25 mouse cellular contexts compared by ENCODE assay signal in genomic region chr1:66339213-66339612, GRCm38 (mm10).
A peak's percentile ranks its signal among the peaks of the same experiment; 100 is the strongest.
DNase-seq lines count a peak whose midpoint lies in the region; ATAC-seq and TF ChIP-seq lines count a peak whose summit lies in the region.
"Had no signal": no experiment of that assay in that cellular context is flagged by ENCODE, and none has a peak within 500 bp of the region (broad histone marks: within the 10 kb centered on the region; RNA-seq: fewer than 3 reads in every experiment).

No protein-coding gene starts in this region.

- no peak for TF ChIP-seq CTCF in hindbrain, postnatal 0 days (IDR thresholded peaks at IDR 0.05; ENCODE audit: low read depth)
- no peak for TF ChIP-seq CTCF in midbrain, postnatal 0 days (IDR thresholded peaks at IDR 0.05)
- no peak for TF ChIP-seq CTCF in kidney, adult 2 months (conservative IDR thresholded peaks at IDR 0.05; ENCODE audit: insufficient read depth, insufficient read length, low read depth, low read length)

- 77% methylated on average over 1 of the region's 1 CpGs for WGBS in hindbrain, embryonic 16.5 days
- WGBS in hindbrain, postnatal 0 days: 60% methylated on average over 1 of the region's 1 CpGs
- 63% methylated on average over 1 of the region's 1 CpGs for WGBS in midbrain, embryonic 15.5 days
- 56% methylated on average over 1 of the region's 1 CpGs for WGBS in midbrain, postnatal 0 days
- WGBS in kidney, adult 2 months: 93% methylated on average over 1 of the region's 1 CpGs

- H3K4me1 ChIP-seq in hindbrain, embryonic 16.5 days (ENCODE audit: control insufficient read depth, insufficient read depth, low read depth, low read length): peaks cover 4% of the 10 kb centered on the region
- no peaks in the 10 kb centered on the region for H3K4me1 ChIP-seq in hindbrain, postnatal 0 days (ENCODE audit: insufficient read depth, low read length)
- peaks cover 31% of the 10 kb centered on the region for H3K4me1 ChIP-seq in midbrain, embryonic 15.5 days
- H3K4me1 ChIP-seq in midbrain, postnatal 0 days (ENCODE audit: insufficient read depth, low read length): 0 out of 2 replicates have a peak, but pooled peaks cover 2% of the 10 kb centered on the region
- no peaks in the 10 kb centered on the region for H3K4me1 ChIP-seq in kidney, adult 2 months (ENCODE audit: control insufficient read depth, insufficient read depth, low read length)
- H3K4me1 ChIP-seq: heart, embryonic 10.5 days; heart, embryonic 13.5 days had no signal

- H3ac ChIP-seq in myocyte (ENCODE audit: control insufficient read depth, insufficient read length): no peak overlapping the region

- TF ChIP-seq POLR2A in myocyte (IDR thresholded peaks at IDR 0.05; ENCODE audit: insufficient read length, low read depth): no peak
- no peak for TF ChIP-seq POLR2A in kidney, adult 2 months (IDR thresholded peaks at IDR 0.05; ENCODE audit: low read depth, low read length)

- H3K9ac ChIP-seq in hindbrain, embryonic 16.5 days (ENCODE audit: low read depth, low read length): no peak overlapping the region
- no peak overlapping the region for H3K9ac ChIP-seq in hindbrain, postnatal 0 days (replicated peaks; ENCODE audit: low read length)
- no peak overlapping the region for H3K9ac ChIP-seq in midbrain, embryonic 15.5 days
- H3K9ac ChIP-seq in midbrain, postnatal 0 days (replicated peaks; ENCODE audit: low read length, poor library complexity, severe bottlenecking): no peak overlapping the region
- H3K9ac ChIP-seq: forebrain, embryonic 15.5 days; heart, embryonic 13.5 days; hindbrain, embryonic 14.5 days had no signal

- H3K27me3 ChIP-seq in hindbrain, embryonic 16.5 days (replicated peaks; ENCODE audit: control insufficient read depth, insufficient read depth, low read length): no peaks in the 10 kb centered on the region
- no peaks in the 10 kb centered on the region for H3K27me3 ChIP-seq in hindbrain, postnatal 0 days (ENCODE audit: insufficient read depth, low read length)
- no peaks in the 10 kb centered on the region for H3K27me3 ChIP-seq in midbrain, embryonic 15.5 days (replicated peaks)
- H3K27me3 ChIP-seq in midbrain, postnatal 0 days (ENCODE audit: insufficient read depth, low read length): no peaks in the 10 kb centered on the region
- H3K27me3 ChIP-seq in myocyte (ENCODE audit: control insufficient read depth, insufficient read depth, insufficient read length): no peaks in the 10 kb centered on the region
- no peaks in the 10 kb centered on the region for H3K27me3 ChIP-seq in kidney, adult 2 months (replicated peaks; ENCODE audit: control insufficient read depth, insufficient read depth, low read length)
- H3K27me3 ChIP-seq: forebrain, embryonic 15.5 days; heart, embryonic 13.5 days had no signal

- 0 out of 2 replicates have a peak overlapping the region, but pooled peaks have one; percentile 48 for H3K27ac ChIP-seq in hindbrain, embryonic 16.5 days (ENCODE audit: low read depth, low read length)
- no peak overlapping the region for H3K27ac ChIP-seq in hindbrain, postnatal 0 days
- 0 out of 2 replicates have a peak overlapping the region, but pooled peaks have one; percentile 29 for H3K27ac ChIP-seq in midbrain, embryonic 15.5 days
- no peak overlapping the region for H3K27ac ChIP-seq in midbrain, postnatal 0 days (ENCODE audit: low read depth, low read length)
- no peak overlapping the region for H3K27ac ChIP-seq in kidney, adult 2 months (ENCODE audit: insufficient read depth, low read depth, low read length)
- H3K27ac ChIP-seq: heart, adult 2 months; heart, embryonic 10.5 days; heart, embryonic 13.5 days; hindbrain, embryonic 14.5 days had no signal

- H3K4me2 ChIP-seq in hindbrain, embryonic 16.5 days (ENCODE audit: low read length): no peak overlapping the region
- H3K4me2 ChIP-seq in hindbrain, postnatal 0 days (ENCODE audit: low read depth, low read length): no peak overlapping the region
- no peak overlapping the region for H3K4me2 ChIP-seq in midbrain, embryonic 15.5 days
- H3K4me2 ChIP-seq in midbrain, postnatal 0 days (ENCODE audit: low read depth, low read length, poor library complexity, severe bottlenecking): no peak overlapping the region
- no peak overlapping the region for H3K4me2 ChIP-seq in myocyte (ENCODE audit: low read depth)
- H3K4me2 ChIP-seq: forebrain, embryonic 15.5 days; heart, embryonic 13.5 days; hindbrain, embryonic 14.5 days had no signal

- H3K4me3 ChIP-seq in hindbrain, embryonic 16.5 days (ENCODE audit: low read length): no peak overlapping the region
- H3K4me3 ChIP-seq in hindbrain, postnatal 0 days (ENCODE audit: low read length): no peak overlapping the region
- H3K4me3 ChIP-seq in midbrain, embryonic 15.5 days: no peak overlapping the region
- no peak overlapping the region for H3K4me3 ChIP-seq in midbrain, postnatal 0 days (ENCODE audit: low read depth, low read length)
- no peak overlapping the region for H3K4me3 ChIP-seq in myocyte
- H3K4me3 ChIP-seq in kidney, adult 2 months (ENCODE audit: insufficient read depth, low read depth, low read length): no peak overlapping the region
- H3K4me3 ChIP-seq: forebrain, embryonic 15.5 days; heart, adult 2 months; heart, embryonic 10.5 days; heart, embryonic 13.5 days had no signal

- H3K79me2 ChIP-seq in myocyte (ENCODE audit: control insufficient read depth, insufficient read depth): no peaks in the 10 kb centered on the region

- no peak for ATAC-seq in hindbrain, embryonic 16.5 days
- ATAC-seq in hindbrain, postnatal 0 days: no peak
- no peak for ATAC-seq in midbrain, embryonic 15.5 days (replicated peaks)
- no peak for ATAC-seq in midbrain, postnatal 0 days (ENCODE audit: low FRiP score)
- ATAC-seq: activated CD4-positive, CD25-positive, alpha-beta regulatory T cell, adult 4 months; intestine, embryonic 16.5 days had no signal

- H3K9me3 ChIP-seq in hindbrain, embryonic 16.5 days (ENCODE audit: control insufficient read depth, low read length): no peaks in the 10 kb centered on the region
- no peaks in the 10 kb centered on the region for H3K9me3 ChIP-seq in hindbrain, postnatal 0 days (ENCODE audit: low read length)
- H3K9me3 ChIP-seq in midbrain, embryonic 15.5 days: no peaks in the 10 kb centered on the region
- no peaks in the 10 kb centered on the region for H3K9me3 ChIP-seq in midbrain, postnatal 0 days (ENCODE audit: low read length)
- H3K9me3 ChIP-seq: forebrain, embryonic 15.5 days; heart, embryonic 10.5 days; heart, embryonic 13.5 days had no signal

- peaks cover 3% of the 10 kb centered on the region; the same call in 1 of the 2 replicates for H3K36me3 ChIP-seq in hindbrain, embryonic 16.5 days (ENCODE audit: control insufficient read depth, insufficient read depth, low read length)
- peaks cover 4% of the 10 kb centered on the region; the same call in 1 of the 2 replicates for H3K36me3 ChIP-seq in hindbrain, postnatal 0 days (ENCODE audit: insufficient read depth, low read length)
- H3K36me3 ChIP-seq in midbrain, embryonic 15.5 days (replicated peaks): peaks cover 6% of the 10 kb centered on the region; the same call in 1 of the 2 replicates
- H3K36me3 ChIP-seq in midbrain, postnatal 0 days (ENCODE audit: insufficient read depth, low read length): no peaks in the 10 kb centered on the region
- no peaks in the 10 kb centered on the region for H3K36me3 ChIP-seq in myocyte (ENCODE audit: control insufficient read depth, insufficient read depth)
- no peaks in the 10 kb centered on the region for H3K36me3 ChIP-seq in kidney, adult 2 months (ENCODE audit: control insufficient read depth, insufficient read depth, low read length)
- H3K36me3 ChIP-seq: heart, embryonic 10.5 days; heart, embryonic 13.5 days had no signal

- DNase-seq in hindbrain, postnatal 0 days (ENCODE audit: low spot score): no peak
- no peak for DNase-seq in midbrain, postnatal 0 days (ENCODE audit: low spot score)
- no peak for DNase-seq in kidney, adult 2 months
- DNase-seq in frontal cortex, adult 2 months (ENCODE audit: extremely low spot score in 1 of 2, low spot score in 1 of 2): no peak
- DNase-seq: adrenal gland, adult 8-10 months; adrenal gland, postnatal 25 days; cerebellum, adult 11 months; cerebellum, adult 2 months; cerebellum, postnatal 10 days; cerebellum, postnatal 36 days; embryo, embryonic 11 days; gastrocnemius, postnatal 10 days; gastrocnemius, postnatal 36 days; heart, adult 2 months; heart, postnatal 14 days; heart, postnatal 4 days had no signal

TF ChIP-seq in myocyte, 11 proteins besides CTCF, POLR2A, EP300 and RAD21:
- TF ChIP-seq POLR2AphosphoS2 (IDR thresholded peaks at IDR 0.05; ENCODE audit: insufficient read length, low read depth) (no peak), CEBPB (IDR thresholded peaks at IDR 0.05; ENCODE audit: insufficient read depth, poor library complexity, severe bottlenecking) (peak; percentile 83)

Comparison
In these comparisons a context has a peak if more than half of its experiments do, and no peak if none do; other contexts are left out.
1. H3K27ac ChIP-seq: peak in hindbrain, embryonic 16.5 days (single experiment) and midbrain, embryonic 15.5 days (single experiment); none in hindbrain, postnatal 0 days (single experiment), midbrain, postnatal 0 days (single experiment) and kidney, adult 2 months (single experiment).